Mouse (Mus musculus): Measurements from ENCODE around the gene Dync2li1.

Gene Dync2li1

GRCm38 (mm10) chr17:84611500-84611899 lies 14.8 kb upstream of the Dync2li1 start:
- DNase-seq (ENCODE audit: low spot score): no peak

DNA sequence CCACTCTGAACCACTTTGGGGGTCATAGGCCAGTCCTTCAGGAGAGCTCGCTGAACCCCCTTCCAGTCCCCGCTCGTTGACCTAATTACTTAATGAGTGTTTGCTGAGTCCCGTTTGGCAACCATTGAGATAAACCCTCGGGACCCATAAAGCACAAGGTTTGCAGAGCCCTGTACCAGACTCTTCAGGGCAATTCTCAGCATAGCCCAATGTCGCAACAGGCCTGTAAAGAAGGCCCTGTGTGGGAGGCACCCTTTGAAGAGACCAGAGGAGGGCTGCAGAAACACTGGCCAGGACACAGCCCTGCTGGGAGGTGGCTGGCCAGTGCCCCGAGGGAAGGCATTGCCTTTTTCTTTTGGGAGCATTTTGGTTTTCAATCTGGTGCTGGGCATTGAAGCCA lies 14.3 kb upstream of the Dync2li1 start:
- DNase-seq (ENCODE audit: low spot score): no peak

DNA sequence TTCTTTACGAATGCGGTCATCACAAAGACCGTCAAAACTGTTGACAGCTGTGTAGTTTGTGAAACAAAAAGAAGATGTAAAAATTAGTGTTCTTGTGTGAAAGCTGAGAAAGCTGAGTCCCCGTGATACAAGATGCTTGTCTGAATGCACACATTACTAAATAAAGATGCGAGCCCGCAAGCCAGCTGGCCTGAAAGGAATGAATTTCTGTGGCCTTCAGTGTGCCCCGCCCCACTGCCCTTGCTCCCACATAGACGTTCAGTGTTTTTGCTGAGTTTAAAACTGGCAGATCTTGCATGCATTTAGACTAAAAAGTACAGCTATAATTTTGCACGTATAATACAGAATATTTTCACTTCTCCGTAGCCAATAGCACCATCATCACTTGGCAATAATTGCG lies 10.5 kb upstream of the Dync2li1 start:
- no peak for DNase-seq (ENCODE audit: low spot score)

DNA sequence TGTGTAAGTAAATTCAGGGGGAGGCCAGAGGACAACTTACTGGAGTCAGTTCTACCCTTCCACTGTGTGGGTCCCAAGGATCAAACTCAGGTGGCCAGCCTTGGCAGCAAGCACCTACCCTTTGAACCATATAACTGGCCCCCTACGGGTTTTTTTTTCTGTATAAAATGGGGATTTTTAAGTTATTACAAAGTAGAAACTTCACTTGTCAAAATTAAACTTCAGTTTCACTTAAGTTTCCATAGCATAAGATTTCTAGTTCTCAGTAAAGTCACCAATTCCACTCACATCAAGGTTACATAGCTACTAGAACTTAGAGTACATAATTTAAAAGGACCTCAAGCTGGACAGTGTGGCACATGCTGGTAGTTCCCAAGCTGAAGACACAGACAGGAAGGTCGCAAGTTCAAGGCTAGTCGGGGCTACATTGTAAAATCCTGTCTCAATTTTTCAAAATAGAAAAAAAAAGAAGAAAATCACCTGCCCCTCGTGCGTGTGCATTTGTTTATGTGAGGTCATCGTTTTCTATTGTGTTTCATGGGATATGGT lies 9.7 kb upstream of the Dync2li1 start:
- DNase-seq (ENCODE audit: low spot score): no peak

DNA sequence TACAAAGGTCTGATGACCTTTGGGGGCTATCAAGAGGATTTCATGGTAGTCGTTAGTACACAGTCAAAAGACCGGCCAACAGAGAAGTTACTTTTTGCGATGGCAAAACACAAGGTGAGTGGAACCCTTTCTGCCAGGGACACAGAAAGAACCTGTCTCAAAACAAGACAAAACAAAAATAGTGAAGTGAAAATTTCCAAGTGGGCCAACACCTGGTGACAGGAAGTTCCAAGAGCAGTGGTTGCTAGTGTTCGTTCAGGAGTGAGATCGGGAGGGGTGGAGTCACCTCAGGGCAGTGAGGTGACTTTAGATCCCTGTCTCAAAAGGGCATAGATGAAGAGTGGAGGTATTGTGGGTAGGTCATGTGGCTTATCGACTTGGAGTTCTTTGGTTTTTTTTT lies 8.3 kb upstream of the Dync2li1 start:
- no peak for DNase-seq (ENCODE audit: low spot score)

DNA sequence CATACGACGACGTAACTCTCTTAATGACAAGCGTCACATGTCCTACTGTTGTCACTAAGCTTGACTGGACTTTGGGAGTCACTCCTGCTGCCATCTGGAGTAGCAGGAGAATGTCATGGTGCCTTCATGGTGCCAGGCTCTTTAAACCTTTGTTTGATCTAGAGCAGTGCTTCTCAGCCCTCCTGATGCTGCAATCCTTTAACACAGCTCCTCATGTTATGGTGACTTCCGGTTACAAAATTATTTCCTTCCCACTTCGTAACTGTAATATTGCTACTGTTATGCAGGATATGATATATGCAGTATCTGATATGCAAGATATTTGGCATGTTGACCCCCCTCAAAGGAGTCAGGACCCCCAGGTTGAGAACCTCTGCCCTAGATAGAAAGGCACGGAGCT lies 7.2 kb upstream of the Dync2li1 start:
- DNase-seq (ENCODE audit: low spot score): no peak

GRCm38 (mm10) chr17:84620076-84620475 lies 6.2 kb upstream of the Dync2li1 start:
- no peak for DNase-seq (ENCODE audit: low spot score)

DNA sequence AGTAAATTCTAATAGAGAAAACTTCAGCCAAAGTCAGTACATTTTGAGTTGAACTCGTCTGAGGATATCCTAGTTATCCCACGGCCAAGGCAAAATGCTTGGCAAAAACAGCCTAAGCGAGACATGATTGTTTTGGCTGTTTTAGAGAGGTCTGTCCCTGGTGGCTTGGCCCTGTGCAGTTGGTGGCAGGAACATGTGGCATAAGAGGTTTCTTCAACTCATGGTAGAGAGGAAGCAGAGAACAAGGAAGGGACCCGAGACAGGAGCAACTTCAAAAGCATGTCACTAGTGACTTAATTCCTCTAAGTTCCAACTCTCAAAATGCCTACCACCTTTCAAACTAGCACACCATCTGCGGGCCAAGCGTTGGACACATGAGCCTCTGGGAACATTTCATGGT lies 5.7 kb upstream of the Dync2li1 start:
- no peak for DNase-seq (ENCODE audit: low spot score)

DNA sequence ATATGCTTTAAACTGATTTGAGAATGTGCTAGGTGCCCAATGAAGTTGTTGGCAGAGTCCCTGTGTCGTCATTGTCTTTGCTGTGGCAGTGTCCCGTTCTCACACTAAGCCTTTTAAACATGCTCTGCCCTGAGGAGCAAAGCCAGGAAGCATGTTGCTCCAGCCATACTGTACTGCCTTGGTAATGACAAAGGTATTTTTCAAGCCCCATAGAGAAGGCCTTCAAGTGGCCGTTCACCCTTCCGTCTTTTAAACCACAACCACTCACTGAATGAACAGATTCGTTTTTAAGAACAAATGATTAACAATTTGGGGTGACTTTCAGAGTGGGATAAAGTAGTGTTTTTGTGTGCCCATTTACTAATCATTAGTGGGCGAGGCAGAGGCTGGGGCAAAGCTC lies 5.1 kb upstream of the Dync2li1 start:
- DNase-seq (ENCODE audit: low spot score): no peak

DNA sequence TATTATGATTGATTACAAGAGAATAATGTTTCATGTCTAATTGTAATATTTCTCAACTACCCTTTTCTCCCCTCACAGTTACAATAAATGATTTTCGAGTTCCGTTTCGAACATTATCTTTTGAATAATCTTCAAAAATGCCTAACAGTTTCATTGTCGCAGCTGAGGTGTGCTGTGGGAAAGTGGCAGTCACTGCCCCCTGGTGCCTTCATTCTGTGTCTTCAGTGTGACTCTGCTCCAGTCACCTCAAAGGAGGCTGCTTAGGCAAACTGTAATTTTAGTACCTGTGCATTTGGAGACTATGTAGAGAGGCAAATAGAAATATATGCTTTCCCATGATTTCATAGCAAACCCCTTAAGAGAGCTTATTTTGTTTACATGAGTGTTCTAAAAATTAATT lies 4.3 kb upstream of the Dync2li1 start:
- no peak for DNase-seq (ENCODE audit: low spot score)

DNA sequence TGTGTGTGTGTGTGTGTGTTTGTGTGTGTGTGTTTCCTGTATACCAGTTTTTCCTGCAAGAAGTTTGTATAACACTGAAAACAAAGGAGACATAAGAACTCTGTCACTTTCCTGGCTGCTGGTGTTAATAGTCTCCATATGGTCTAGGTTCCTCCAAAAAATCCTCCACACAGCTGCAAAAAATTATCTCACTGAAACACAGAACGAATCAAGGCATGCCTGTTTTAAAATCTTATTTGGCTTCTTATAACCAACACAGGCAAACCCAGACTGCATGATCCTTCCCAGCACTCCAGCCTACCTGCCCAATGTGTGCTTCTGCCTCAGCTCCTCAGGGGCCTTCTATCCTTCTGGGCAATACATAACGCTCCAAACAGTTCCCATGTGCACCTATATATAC lies 3.4 kb upstream of the Dync2li1 start:
- DNase-seq (ENCODE audit: low spot score): no peak

DNA sequence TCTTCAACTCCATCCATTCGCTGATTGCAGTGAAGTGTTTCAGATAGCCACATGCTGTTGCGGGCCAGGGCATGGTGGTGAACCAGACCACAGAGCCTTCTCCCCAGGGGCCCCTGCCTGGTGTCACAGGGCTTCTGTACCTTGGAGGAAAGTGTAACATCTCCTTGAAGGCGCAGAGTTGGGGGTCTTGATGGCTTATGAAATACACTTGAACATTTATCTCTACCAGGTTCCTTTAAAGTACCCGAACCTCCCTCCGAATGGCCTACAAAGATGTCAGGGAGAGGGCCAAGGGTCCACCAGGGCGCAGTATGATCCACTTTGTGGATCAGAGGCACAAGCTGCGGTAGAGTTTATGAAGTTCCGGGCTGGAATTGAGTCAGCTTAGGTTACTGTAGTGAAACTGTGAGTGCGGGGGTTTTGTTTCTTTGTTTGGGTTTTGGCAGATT lies 585 bp downstream of the Dync2li1 start:
- no peak for DNase-seq (ENCODE audit: low spot score)

DNA sequence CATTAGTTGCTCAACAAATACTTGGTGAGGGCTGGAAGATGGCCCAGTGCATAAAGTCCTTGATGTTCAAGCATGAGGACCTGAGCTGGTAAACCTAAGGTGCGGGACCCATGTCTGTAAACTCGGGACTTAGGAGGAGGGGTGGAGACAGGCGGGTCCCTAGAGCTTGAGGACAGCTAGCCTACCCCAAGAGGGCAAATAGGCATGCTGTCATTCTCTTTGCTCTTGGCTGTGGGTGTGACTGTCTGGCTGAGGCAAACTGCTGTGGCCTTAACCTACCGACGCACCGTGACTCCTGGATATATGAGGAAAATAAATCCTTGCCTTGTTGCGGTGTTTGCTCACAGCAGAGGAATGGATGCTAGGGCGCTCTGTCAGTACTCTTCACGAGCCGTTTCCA lies 1.4 kb downstream of the Dync2li1 start:
- no peak for DNase-seq (ENCODE audit: low spot score)

DNA sequence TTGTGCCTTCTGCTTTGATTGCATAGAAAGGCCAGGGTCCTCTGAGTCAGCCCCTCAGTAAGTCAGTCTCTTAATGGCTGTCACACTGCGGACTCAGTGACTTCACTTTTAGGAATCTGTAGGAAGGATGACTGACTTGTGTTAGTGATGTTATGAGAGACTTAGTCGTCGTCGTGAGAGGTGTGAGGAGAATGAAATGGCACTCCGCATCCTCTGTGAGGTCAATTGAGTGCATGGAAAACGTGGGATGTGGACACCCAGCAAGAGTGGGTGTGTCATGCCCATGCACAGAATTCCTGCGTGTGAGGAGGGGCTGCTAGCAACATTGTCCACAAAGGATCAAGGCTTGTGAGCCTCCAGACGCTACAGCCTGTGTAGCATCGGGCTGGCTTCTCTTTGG lies 2.3 kb downstream of the Dync2li1 start:
- no peak for DNase-seq (ENCODE audit: low spot score)

DNA sequence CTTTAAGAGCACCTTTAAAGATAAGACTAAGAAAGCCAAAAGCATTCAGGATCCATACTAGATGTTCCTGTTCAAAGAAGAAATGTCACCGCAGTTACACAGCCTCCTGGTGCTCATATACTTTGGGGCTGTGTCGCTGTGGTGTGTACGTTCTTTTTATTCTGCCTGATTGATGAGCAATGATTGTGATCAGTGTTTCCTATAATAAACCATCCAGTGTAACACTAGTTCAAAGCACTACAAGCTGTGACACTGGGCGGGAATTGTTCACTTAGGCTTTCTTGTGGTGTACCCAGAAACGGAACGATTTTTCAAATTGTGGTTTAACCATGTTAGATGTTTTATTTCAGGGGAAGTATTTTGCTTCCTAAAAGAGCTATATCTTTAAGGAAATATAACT lies 5.5 kb downstream of the Dync2li1 start:
- no peak for DNase-seq (ENCODE audit: low spot score)

GRCm38 (mm10) chr17:84633443-84633842 lies 7.1 kb downstream of the Dync2li1 start:
- peak; percentile 4 for DNase-seq (ENCODE audit: low spot score)

- DNase-seq (ENCODE audit: low spot score): no peak
These were observed 10.0 kb downstream of the Dync2li1 start for GRCm38 (mm10) chr17:84636328-84636727.

- no peak for DNase-seq (ENCODE audit: low spot score)
These were observed 11.7 kb downstream of the Dync2li1 start for GRCm38 (mm10) chr17:84637971-84638370.

DNA sequence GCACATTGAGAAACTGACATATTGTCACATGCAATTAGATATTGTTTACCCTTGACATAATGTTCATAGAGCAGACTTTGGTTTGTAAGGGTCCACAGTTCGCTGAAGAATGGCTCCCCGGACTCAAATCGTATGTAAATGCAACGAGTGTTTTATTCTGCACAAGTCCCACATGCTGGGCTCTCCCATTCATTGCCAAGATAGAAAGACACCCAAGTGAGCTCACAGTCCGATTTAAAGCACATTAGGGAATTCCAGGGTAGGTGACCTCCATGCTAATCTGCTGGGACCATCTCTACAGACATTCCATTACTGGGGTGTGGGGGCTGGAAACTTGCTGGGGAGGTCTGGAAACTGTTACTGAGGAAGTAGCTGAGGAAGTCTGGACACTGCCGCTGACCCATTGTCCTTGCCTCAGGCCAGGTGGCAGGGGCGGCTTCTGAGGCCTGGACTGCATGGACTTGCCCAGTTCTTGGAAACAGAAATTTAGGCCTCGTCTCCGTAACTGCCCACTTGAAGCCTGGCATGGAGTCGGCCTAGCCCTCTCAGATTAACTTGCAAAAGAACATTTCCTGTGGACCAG lies 13.6 kb downstream of the Dync2li1 start:
- no peak for DNase-seq (ENCODE audit: low spot score)

GRCm38 (mm10) chr17:84641893-84642292 lies 15.6 kb downstream of the Dync2li1 start:
- DNase-seq (ENCODE audit: low spot score): no peak

DNA sequence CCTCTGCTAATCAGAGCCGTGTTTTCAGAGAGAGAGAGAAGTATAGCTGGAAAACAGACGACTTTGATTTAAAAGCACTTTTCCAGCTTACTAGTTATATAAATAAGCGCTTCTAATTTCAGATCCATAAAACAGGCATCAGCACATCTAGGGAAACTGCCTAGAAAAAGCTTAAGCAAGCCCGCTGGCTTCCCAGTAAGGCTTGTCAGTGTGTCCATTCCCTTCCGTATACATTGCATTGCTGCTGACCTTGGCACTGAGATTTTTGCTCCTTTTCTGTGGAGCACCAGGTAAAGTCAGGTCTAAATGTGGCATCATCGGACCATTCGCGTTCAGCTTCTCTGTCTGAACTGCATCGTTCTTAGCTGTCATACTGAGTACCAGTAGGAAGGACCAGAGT lies 16.0 kb downstream of the Dync2li1 start:
- DNase-seq (ENCODE audit: low spot score): no peak

GRCm38 (mm10) chr17:84644292-84645050 lies 18.2 kb downstream of the Dync2li1 start:
- DNase-seq (ENCODE audit: low spot score): no peak

- no peak for DNase-seq (ENCODE audit: low spot score)
These were observed 18.8 kb downstream of the Dync2li1 start for GRCm38 (mm10) chr17:84645119-84645518.

DNA sequence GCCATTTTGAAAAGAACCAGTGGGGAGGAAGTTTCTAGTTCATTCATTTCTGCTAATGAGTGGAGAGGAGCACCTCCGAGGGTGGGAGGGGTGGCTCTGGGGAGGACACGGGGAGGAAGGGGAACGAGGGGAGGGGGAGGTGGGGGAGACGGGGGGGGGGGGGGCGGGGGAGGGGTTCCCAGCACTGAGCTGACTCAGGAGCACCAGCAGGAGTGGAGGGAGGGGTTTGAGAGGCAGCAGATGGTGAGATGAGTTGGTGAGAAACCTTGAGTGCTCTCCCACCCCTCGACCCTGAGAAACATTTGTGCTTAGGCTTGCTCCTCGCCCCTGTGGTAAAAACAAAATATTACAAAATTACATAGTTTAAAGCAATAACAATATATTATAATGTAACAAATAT lies 19.6 kb downstream of the Dync2li1 start:
- DNase-seq (ENCODE audit: low spot score): no peak

Measured in spleen, adult 12 weeks (tissue).